Mouse (Mus musculus) heart, adult 2 months (tissue): ENCODE data around the gene Gm21860.

Experiments
- CTCF ChIP-seq: fragments of 200-600 bp; IDR thresholded peaks from 2 replicates; pipeline ENCODE4 v1.8.1; 2022; ENCODE audit warnings: antibody characterized with exemption, mild to moderate bottlenecking, moderate library complexity
- EP300 ChIP-seq: fragments of 200-500 bp; IDR thresholded peaks from 2 replicates; pipeline ENCODE4 v1.6.1; 2011; ENCODE audit warnings: low read depth, low read length, control low read depth; ENCODE audit not compliant: insufficient read depth

DNA sequence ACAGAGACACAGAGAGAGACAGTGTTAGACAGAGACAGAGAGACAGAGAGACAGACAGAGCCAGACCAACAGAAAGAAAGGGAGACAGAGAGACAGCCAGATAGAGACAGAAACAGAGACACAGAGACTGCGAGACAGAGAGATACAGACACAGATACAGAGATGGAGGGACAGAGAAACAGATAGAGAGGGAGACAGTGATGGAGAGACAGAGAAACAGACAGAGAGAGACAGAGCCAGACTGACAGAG is 16.3 kb downstream of the Gm21860 start:
- TF ChIP-seq EP300 (no peak), CTCF (no peak)
